Mouse (Mus musculus) C2C12 (cell line): Measurements from ENCODE around the gene Rnf128.

ENCODE experiments used
- CTCF ChIP-seq: IDR thresholded peaks from one replicate; pipeline ENCODE4 v1.5.1; 2011; ENCODE audit not compliant: control insufficient read depth, insufficient read depth, insufficient read length
- MYOD1 ChIP-seq: IDR thresholded peaks from one replicate; pipeline ENCODE4 v1.6.1; 2011; ENCODE audit warnings: low read depth; ENCODE audit not compliant: control insufficient read depth, insufficient read length

- TF ChIP-seq MYOD1 (no peak), CTCF (no peak)
These were observed 89.1 kb downstream of the Rnf128 start for GRCm38 (mm10) chrX:139652226-139652625.
